Mouse (Mus musculus) megakaryocyte, embryonic 14.5 days (primary cell): Measurements from ENCODE around the gene Gm21954. TPM values are rescaled to one million over a fixed set of nuclear protein-coding genes. Genes with fewer than 3 reads are reported as not detected.

Experiments
- H3K27me3 ChIP-seq: replicated peaks from 2 replicates; pipeline ENCODE3; 2012; ENCODE audit warnings: inconsistent platforms
- H3K36me3 ChIP-seq: replicated peaks from 2 replicates; pipeline ENCODE3; 2012; ENCODE audit warnings: low read length, inconsistent platforms, mixed read lengths
- H3K4me1 ChIP-seq: 2 replicates; pipeline ENCODE4 v1.6.1; 2012; ENCODE audit warnings: inconsistent platforms
- H3K4me3 ChIP-seq: replicated peaks from 2 replicates; pipeline ENCODE3; 2012; ENCODE audit warnings: moderate library complexity, mild to moderate bottlenecking, inconsistent platforms
- H3K9me3 ChIP-seq: 2 replicates; pipeline ENCODE4 v1.6.1; 2012; ENCODE audit warnings: inconsistent platforms
- FLI1 ChIP-seq: IDR thresholded peaks from 2 replicates; pipeline ENCODE4 v1.6.1; 2012; ENCODE audit warnings: low read length, inconsistent platforms, mixed read lengths
- GATA1 ChIP-seq: IDR thresholded peaks from 3 replicates; pipeline ENCODE4 v1.6.1; 2012; ENCODE audit warnings: mixed read lengths, low read length, inconsistent platforms, borderline replicate concordance
- polyA plus RNA-seq: library from polyadenylated mRNA; stranded (reverse); fragments of >175 nt; gene quantifications from 2 replicates; pipeline ENCODE4 v1.2.3, GENCODE M21; 2012; ENCODE audit warnings: low replicate concordance; ENCODE audit not compliant: insufficient read depth

Gene Gm21954
- polyA plus RNA-seq, 1 experiment = not detected

GRCm38 (mm10) chr3:55423640-55424397 lies 48.2 kb downstream of the Gm21954 start:
- Histone ChIP-seq H3K9me3 (no peaks in the 10 kb centered on the region), H3K27me3 (no peaks in the 10 kb centered on the region), H3K36me3 (no peaks in the 10 kb centered on the region), H3K4me3 (no peak overlapping the region), H3K4me1 (no peaks in the 10 kb centered on the region)
- TF ChIP-seq GATA1 (no peak), FLI1 (no peak)

GRCm38 (mm10) chr3:55420436-55421083 lies 51.5 kb downstream of the Gm21954 start:
- TF ChIP-seq GATA1 (no peak), FLI1 (no peak)
- H3K27me3 ChIP-seq = no peaks in the 10 kb centered on the region
- H3K36me3 ChIP-seq = no peaks in the 10 kb centered on the region
- H3K4me3 ChIP-seq = no peak overlapping the region
- H3K4me1 ChIP-seq = no peaks in the 10 kb centered on the region
- H3K9me3 ChIP-seq = no peaks in the 10 kb centered on the region

GRCm38 (mm10) chr3:55419334-55419733 lies 52.7 kb downstream of the Gm21954 start:
- H3K4me1 ChIP-seq = no peaks in the 10 kb centered on the region
- no peaks in the 10 kb centered on the region for H3K36me3 ChIP-seq
- no peaks in the 10 kb centered on the region for H3K9me3 ChIP-seq
- TF ChIP-seq GATA1 (no peak), FLI1 (no peak)
- H3K4me3 ChIP-seq = no peak overlapping the region
- no peaks in the 10 kb centered on the region for H3K27me3 ChIP-seq

GRCm38 (mm10) chr3:55418845-55419244 lies 53.2 kb downstream of the Gm21954 start:
- H3K4me3 ChIP-seq = no peak overlapping the region
- no peaks in the 10 kb centered on the region for H3K4me1 ChIP-seq
- TF ChIP-seq FLI1 (no peak), GATA1 (no peak)
- no peaks in the 10 kb centered on the region for H3K36me3 ChIP-seq
- H3K9me3 ChIP-seq = no peaks in the 10 kb centered on the region
- no peaks in the 10 kb centered on the region for H3K27me3 ChIP-seq

- peaks cover 11% of the 10 kb centered on the region for H3K9me3 ChIP-seq
- no peak overlapping the region for H3K4me3 ChIP-seq
- H3K4me1 ChIP-seq = no peaks in the 10 kb centered on the region
- TF ChIP-seq GATA1 (no peak), FLI1 (no peak)
- H3K27me3 ChIP-seq = no peaks in the 10 kb centered on the region
- no peaks in the 10 kb centered on the region for H3K36me3 ChIP-seq
Measured at GRCm38 (mm10) chr3:55415527-55415950, 56.5 kb downstream of the Gm21954 start.

Other genes with a start within 250 kb of the Gm21954 start
- not detected in 2 replicates for gene Dclk1, start 229.8 kb downstream of the Gm21954 start, polyA plus RNA-seq